Mouse (Mus musculus): ENCODE results near the gene Kank1.

Gene Kank1

DNA sequence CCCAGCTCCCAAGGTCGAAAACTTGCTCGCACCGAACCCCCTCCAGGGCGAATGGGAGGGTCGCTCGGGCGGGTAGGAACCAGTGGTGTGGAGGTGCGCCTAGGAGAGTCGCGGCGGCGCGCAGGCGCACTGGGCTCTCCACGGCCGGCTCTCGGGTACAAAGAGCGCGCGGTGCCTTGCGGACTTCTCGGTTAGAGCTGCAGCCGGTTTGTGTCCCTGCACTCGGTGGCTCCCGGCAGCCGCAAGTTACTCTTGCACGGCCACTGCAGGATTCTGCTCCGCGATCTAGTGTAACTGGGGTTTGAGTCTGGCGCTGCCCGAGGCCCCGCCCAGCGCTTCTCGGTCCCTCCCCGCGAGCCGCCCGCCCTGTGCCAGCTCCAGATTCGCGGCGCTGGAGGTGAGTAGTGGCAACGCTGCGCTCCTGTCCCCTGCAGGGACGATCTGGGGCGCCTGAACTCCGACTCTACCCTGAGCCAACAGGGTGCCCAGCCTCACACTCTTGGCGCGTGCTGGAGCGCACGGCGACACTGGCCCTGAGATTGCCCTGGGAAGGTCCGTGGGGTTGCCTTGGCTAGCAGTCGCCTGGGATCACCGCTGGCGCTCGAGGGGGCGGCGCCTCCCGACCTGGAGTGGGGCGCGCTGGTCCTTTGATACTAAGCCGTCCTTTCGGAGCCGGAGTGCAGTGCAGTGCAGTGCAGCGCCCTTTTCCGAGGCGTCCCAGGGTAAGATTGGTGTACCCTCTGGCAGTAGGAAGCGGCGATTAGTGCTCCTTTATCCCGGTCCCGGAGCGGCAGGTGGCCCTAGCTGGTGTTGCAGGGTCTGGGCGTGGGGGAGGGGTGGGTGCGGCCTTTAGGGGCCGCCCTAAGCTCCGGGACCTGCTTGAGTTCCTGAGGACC is at the start of gene Kank1:
Kank1 (plus strand) TSS at position 380 of the 896 bp plus-strand sequence.
- DNase-seq (ENCODE audit: low read depth, low spot score) = peak; percentile 80

DNA sequence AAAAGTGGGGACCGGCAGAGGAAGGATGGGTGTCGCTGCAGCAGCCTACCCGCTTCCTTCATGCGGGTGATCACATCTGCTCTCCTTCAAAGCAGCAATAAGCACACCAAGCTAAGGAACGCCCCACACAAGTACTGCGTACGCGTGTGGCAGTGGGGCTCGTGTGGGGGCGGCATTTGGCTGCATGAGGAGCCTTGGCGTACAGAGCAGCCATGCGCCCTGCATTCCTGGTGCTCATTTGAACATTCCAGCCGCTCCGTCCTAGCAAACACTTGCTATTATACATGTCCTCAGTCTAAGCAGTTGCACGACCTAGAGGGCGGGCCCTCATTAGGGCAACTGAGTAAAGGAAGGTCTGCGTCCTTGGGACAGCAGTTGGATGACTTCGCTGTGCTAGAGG is 49.1 kb upstream of the Kank1 start:
- no peak for DNase-seq (ENCODE audit: low read depth, low spot score)

DNA sequence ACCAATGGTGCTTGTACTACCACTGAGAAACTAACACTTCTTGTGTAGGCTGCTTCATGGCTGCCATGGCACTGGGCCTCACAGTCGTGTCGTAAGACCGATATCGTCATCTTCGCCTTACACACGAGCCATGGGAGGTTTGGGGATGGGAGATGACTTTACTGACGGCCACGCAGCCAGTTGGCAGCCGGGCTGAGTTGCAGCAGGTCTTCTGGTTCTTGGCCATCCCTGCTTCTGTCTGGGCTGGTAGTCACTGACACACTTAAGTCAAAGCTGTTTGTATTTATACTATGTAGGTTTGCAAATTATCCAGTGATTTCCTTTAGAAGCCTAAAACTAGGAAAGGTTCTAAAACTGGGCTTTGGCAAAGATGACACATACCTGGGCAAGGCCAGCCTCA is 43.0 kb upstream of the Kank1 start:
- no peak for DNase-seq (ENCODE audit: low read depth, low spot score)

DNA sequence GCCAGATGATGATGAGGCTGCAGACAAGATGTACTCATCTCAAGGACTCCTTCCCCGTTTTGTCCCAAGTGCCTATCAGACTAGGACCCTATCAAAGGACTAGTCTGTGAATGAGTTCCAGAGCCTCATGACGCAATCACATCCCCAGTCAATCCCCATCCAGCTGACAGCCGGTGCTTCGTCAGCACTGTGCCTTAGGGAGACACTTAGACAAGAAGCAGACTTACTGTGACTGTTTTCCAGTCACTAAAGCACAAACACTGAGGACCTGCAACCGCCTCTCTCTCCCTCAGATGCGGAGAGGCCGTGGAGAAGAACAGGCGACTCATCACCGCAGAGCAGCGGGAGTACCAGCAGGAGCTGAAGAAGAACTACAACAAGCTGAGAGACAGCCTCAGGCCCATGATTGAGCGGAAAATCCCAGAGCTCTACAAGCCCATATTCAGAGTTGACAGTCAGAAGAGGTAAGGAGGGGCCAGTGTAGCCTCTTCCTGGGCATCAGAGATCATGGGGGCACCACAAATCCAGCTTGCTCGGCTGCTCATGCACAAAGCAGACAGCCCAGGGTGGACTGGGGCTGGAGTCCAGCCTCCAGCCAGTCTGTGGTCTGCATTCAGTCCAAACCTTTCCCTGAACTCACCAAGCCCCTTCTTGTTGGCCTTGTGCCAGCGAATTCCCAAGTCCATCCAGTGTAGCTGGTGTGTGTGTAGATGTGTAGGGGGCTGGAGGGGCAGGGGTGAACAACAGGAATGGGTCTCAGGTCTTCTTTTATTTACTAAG is 36.5 kb upstream of the Kank1 start:
- DNase-seq (ENCODE audit: low read depth, low spot score) = no peak

DNA sequence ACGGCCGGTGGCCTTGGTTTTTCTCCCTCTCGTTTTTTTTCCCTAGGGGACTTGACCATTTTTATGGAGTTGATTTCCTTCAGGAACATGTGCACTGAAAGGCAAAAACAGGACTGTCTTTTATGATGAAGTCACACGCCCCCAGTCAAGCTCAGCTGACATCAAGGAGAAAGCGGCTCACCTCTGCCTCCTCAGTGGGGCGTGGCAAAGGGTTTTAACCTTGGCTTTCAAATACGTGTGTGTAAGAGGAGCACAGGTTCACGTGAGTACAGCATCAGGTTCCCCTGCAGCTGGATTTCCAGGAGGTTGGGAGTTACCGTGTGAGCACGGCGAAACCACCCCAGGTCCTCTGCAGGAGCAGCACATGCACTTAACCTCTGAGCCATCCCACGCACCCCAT is 33.7 kb upstream of the Kank1 start:
- no peak for DNase-seq (ENCODE audit: low read depth, low spot score)

DNA sequence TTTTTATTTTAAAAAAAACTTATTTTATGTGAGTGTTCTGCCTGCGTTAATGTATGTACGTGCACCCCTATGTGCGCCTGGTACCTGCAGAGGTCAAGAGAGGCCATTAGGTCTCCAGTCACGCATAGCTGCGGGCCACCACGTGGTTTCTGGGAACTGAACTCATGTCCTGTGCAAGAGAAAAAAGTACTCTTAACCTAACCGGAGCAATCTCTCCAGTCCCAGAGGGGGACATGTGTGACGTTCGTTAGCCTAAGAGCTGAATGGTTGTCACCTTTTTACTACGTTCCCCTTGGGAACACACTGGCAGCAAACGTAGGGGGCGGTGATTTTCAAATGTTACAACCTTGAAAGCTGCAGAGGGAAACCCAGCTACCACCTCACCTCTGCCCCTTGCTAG is 29.8 kb upstream of the Kank1 start:
- no peak for DNase-seq (ENCODE audit: low read depth, low spot score)

DNA sequence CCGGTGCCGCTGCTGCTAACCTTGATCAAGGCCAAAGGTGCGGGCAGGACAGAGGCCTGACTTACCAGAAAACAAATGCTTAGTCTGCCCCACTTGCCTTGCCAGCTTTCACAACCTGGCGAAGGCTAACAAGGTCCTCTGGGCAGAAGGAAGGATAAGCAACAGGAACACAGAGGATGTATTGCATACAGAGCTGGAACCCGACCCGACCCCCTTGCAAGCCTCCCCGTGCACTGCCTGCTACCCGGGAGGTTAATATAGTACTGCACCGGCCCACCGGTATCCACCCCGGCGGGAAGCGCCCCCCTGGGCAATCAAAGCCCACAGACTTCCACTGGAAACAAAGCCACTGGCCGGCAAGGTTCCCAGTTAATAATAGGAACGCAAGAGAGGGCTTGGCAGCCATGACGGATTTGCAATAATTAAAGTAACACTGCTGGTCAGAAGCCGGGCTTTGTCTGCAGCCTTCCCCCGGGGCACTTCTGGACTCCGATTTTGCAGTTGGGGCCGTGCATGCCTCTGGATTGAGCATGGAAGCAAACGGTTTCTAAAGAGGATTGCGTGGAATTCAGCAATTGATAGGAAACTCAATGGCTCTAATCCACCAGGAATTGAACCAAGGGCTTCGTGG is 28.9 kb upstream of the Kank1 start:
- DNase-seq (ENCODE audit: low read depth, low spot score) = peak; percentile 60

DNA sequence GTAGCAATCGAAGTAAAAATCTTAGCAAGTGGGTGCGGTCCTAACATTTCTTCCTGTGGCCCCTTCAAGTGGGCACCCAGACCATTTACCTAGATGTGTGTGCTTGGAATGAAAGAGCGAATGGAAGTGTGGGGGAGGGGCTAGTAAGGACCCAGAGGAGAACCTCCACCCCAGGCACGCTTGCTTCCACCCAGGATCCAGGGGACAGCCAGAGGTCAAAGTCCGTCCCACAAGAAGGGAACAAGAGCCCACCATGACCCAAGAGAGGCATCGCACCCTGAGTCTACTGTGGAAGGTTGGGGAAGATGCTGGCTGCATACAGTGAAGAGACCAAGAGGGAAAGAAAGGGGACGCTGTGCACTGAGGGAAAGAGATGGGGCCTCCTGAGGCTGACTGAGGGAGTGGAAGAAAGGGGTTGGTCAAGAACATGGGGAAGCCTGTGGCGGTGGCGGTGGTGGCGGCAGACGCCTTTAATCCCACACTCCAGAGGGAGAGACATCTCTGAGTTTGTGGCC is 28.1 kb upstream of the Kank1 start:
- DNase-seq (ENCODE audit: low read depth, low spot score) = no peak

DNA sequence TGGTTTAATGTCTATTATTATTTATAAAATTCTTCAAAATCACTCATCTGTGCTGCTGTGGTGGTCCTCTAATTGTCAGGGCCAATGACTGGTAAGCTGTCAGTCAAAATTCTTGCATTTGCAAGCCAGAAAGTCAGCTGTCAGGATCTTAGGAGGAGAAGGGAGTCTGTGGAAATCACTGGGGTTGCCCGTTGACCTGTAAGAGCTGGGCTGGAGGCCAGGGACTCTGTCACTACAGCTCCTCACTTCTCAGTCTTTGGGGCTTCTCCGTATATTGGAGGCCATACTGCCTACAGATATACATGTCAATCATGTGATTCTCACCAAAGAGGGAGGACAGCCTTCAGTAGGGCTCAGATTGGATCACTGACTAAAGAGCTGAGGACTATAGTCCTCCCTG is 16.2 kb upstream of the Kank1 start:
- DNase-seq (ENCODE audit: low read depth, low spot score) = no peak

DNA sequence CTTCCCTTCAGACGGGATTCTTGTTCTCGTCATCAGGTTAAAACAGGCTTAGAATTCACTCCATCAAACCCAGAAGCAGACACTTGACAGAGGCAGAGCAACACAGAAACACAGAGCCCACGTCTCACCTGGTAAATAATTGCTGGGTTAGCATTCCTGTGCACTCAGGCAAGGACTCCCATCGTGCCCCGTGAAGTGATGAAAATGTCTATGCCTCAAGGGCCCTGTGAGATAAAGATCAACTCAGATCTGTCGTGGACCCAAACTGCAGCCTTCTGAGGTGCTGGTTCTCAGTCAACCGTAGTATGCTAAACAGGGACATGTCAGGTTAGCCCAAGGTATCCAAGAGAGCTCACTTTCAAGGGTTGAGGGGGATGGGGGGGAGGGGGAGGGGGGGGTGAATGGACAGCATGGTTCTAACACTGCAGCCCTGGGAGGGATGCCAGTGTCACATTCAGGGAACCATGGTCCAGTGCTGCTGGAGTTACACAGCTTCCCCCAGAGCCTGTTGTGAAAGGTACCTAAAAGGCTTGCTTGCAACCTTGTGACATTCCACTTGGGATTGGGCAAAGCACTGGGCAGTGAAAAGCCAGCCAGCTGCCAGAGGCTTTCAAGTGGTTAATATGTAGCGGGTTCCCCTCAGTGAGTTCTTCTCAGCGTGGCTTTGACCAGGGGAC is 14.7 kb upstream of the Kank1 start:
- no peak for DNase-seq (ENCODE audit: low read depth, low spot score)

DNA sequence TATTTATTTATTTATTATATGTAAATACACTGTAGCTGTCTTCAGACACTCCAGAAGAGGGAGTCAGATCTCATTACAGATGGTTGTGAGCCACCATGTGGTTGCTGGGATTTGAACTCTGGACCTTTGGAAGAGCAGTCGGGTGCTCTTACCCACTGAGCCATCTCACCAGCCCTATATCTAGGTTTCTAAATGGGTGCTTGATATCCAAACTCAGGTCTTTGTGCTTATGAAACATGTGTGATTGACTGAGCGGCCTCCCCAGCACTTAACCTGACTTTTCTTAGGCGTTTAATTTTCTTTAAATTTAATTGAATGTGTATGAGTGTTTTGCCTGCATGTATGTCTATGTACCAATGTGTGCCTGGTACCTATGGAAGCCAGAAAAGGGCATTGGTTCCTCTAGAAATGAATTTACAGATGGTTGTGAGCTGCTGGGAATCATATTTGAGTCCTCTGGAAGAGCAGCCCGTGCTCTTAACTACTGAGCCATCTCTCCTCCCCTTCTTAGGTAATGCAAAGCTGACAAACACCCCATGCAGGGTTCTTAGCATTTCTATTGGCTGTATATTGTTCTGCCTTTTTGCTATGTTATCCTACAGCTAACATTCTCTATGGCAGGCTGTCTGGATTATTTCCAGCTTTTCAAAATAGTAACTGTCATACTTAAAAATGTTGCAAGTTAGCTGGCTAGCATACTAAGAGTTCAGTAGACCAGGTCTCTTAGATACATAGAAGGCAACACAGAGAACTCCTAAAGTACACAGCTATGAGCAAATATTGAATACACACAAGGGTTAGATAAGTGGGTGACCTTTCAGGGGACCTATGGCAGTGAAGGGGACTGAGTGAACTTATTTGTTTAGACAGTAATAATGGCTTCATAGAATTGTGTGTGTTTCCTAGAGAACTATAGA is 6.5 kb upstream of the Kank1 start:
- DNase-seq (ENCODE audit: low read depth, low spot score) = no peak

DNA sequence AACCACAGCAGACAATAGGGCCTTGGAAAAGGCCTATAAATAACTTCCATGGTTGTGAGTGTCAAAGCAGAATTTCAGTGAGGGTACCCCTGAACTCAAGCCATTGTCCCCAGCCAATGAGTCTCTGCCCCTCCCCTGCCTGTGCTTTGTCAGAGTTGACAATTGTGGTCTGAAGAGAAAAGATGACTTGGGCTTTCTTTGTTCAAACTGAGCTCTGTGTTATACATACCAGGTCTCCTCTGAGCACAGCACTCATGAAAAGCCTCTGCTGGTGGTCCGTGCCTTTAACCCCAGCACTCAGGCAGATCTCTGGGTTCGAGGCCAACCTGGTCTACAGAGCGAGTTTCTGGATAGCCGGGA is 5.8 kb upstream of the Kank1 start:
- DNase-seq (ENCODE audit: low read depth, low spot score) = peak; percentile 57

DNA sequence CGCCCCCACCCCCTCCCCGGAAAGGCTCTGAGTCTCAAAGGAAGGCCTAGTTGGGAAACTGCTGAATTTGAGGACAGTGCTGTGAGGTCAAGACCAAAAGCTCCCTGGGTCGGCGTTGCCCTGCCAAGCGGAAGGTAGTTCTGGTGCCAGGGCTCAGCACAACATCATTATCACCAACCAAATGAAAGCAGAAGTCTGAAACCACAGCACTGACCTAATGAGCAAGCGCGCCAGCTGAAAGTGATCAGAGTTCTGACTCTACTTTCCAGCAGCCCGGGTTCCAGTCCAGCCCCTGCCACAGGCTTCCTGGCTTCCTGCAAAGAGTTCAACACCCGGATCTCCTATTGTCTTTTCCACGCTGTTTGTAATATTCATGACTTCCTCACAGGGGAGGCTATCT is 4.7 kb upstream of the Kank1 start:
- no peak for DNase-seq (ENCODE audit: low read depth, low spot score)

DNA sequence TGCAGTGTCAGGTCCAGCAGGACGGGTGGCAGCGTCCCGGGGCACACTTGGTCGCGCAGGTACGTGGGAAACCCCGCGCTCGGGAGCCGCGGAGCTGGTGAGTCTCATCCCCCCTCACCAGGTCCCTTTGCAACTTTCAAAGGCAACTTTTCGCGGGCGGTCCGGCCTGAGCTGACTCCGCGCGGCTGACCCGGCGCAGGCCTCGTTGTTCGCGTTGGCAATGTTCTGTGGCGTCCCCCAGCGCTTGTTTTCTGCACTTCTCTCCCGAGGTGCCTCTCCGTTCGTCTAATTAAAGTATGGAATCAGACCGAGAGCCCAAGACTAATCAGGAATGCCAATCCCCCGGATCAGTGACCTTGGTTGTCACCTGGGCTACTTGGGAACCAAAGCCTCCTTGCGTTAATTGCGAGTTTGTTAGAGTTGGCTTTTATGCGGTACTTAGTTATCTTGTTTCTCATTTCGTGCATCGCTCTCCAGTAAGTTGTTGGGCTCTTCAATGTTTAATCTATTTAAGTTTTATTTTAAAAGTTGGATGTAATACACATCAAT is 791 bp downstream of the Kank1 start:
- DNase-seq (ENCODE audit: low read depth, low spot score) = peak; percentile 54

DNA sequence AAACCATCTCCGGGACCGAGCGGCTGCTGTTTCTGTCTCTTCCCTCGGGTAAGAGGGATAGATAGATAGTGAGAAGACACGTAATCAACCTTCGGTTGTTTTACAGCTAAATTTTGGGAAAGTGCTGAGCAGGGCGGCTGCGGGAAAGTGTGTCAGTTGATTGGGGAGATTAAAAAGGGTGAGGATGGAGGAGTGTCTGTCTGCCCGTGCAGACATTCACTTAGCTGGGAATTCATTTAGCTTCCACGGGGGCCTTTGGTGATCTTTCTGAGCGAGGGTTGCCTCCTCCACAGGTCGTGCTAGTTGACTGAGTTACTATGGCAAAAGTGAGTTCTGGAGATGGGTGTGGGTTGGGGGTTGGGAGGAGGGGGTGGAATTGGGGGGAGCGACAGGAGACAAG is 1.3 kb downstream of the Kank1 start:
- no peak for DNase-seq (ENCODE audit: low read depth, low spot score)

DNA sequence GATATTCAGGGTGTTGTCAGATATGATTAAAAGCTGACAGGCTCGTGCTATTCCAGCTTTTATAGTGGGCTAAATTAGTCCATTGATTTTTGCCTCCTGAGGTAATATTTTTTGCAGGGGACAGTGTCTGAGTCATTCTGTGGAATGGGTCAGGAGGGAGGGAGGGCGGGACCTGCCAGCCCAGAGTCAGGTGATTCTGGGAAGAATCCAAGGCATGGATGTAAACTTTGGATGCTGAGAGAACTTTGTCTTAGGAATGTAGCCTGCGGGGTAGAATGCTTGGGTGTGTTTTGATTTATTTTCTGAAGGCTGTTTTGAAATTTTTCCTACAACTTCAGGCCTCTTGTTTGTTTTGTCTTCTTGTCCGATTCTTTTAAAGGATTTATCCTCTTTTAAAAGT is 6.8 kb downstream of the Kank1 start:
- no peak for DNase-seq (ENCODE audit: low read depth, low spot score)

DNA sequence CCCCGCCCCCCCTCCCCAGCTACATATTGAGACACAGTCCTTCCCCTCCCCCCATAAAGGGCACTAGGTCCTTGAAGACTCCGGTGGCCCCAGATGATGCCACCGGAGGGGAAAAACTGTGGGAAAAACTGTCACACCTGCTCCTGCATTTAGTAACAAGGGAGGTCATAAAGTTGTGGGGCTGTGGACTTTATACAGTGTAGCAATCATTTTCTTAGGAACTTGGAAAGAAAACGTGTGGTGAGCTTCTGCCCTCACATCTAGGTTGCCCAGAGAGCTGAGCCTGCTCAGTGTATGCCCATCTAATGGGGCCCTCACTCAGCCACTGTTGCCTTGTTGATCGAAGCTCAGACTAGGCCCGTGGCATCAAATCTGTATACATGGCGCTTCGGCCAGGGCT is 9.3 kb downstream of the Kank1 start:
- no peak for DNase-seq (ENCODE audit: low read depth, low spot score)

DNA sequence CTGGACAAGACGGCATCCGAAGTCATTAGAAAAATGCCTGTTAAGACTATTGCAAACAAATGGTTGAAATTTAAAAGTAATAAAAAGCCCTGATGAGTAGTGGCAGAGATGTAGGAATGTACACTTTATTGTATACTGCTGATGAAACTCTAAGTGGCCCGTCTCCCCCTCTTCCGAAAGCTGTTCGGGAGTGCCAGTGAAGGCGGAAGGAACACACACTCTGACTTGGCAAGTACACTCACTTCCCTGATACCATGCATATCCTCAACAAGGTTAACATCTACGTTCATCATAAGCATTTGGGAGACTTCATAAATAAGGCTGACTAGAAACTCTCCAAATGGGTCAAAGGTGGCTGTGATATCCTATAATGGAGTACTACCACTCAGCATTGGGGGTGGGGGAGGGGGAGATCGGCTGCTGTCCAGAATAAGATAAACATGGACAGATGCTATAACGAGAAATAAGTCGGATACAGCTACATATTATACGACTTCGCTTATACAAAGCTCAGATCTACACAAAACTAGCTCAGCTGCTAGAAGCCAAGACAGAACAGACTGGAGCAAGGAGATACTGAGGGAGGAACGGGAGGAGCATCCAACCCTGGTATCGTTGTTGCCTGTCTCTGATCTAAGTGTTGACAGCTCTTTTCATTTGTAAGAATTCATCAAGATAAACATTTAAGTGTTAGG is 11.2 kb downstream of the Kank1 start:
- DNase-seq (ENCODE audit: low read depth, low spot score) = no peak

DNA sequence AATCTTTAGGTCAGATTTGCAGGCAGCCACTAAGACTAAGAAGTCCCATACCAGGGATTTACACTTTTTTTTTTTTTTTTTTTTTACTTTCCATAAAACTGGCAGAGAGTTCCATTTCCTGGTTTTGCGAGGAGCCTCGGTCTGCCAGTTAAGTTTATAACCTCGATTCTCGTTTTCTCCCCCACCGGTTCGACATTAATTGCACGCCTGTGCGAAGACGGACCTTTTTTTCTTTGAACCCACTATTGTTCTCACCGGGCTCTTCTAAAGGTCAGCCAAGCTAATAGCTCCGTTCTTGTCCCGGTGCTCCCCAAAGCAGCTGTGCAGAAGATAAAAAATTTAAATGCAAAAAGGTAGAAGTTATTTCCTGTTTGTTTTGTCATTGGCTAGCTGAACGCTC is 12.5 kb downstream of the Kank1 start:
- DNase-seq (ENCODE audit: low read depth, low spot score) = no peak

DNA sequence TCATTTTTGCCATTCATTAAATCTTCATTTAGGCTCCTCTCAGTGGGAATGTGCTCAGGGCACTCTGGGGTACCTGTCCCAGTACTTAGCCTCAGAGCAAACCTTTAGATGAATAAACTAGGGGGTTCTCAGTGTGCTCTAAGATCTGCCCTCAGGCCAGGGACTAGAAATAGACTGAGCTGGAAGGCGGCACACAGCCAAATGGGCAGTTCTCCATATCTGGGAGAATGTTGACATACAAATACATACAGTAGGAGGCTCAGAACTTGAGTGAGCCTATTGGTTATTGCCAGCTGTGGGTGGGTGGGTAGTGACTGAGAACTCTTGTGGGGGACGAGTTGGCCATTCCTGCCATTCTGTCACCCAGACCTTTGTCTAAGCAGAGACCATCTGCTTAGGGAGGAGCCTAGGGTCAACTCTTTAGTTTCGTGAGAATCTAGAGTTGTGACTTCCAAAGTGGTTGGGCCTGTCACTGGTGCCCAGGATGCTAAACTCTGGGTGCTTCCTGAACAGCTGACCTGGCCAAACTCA is 14.9 kb downstream of the Kank1 start:
- no peak for DNase-seq (ENCODE audit: low read depth, low spot score)

Data from mesoderm, embryonic 11.5 days (tissue).